Mouse (Mus musculus): ENCODE data around the gene Plcb2.

Gene Plcb2

DNA sequence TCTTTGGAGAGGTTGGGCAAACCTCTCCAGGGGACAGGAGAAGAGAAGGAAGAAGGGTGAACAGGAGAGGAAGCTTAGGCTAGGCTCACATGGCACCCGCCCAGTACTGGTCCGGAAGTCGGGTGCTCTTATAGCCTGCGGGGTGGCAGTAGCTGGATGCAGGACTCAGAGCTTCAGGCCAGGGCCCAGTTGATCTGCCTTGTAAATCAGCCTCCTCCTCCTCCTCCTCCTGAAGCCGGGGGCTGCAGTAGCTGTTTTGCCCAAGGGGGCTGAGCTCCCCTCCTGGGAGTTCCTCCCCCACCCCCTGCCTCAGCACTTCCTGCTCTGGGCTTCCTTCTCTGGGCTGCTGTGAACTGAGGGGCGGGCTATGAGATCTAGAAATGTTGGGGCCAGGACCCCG lies at the start of gene Plcb2:
Plcb2 (minus strand) TSS at position 102 of the 400 bp plus-strand sequence.
- DNase-seq, result peak; percentile 66 to 73

- DNase-seq, result no peak
These were observed 48.1 kb upstream of the Plcb2 start for GRCm38 (mm10) chr2:118776295-118776694.

DNA sequence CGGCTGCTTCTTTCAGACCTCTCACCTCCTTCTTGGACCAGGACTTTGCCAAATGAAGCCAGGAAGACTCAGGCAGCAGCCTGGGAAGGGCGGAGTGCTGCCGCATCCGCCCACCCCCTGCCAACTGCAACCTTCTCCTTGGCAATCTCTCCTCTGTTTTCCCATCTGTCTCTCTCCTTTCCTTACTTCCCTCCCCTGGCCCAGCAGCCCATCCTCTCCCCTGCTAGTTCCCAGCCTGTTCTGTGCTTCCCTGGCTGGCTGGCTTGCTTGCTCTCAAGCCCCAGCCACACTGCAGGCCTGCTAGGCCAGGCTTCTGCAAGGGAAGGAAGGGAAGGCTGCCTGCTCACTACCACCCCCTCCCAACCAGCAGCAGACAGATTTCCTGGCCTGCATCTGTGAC lies 47.6 kb upstream of the Plcb2 start:
- DNase-seq, result peak in 1 of 2 experiments; percentile 49

- DNase-seq, result no peak
These were observed 47.2 kb upstream of the Plcb2 start for GRCm38 (mm10) chr2:118775396-118775795.

- DNase-seq, result no peak
These were observed 46.3 kb upstream of the Plcb2 start for GRCm38 (mm10) chr2:118774536-118774935.

GRCm38 (mm10) chr2:118772158-118772874 lies 44.1 kb upstream of the Plcb2 start, which contains the start of gene Phgr1:
TSS of gene Phgr1 (plus strand) at chr2:118772769.
- DNase-seq, result no peak

DNA sequence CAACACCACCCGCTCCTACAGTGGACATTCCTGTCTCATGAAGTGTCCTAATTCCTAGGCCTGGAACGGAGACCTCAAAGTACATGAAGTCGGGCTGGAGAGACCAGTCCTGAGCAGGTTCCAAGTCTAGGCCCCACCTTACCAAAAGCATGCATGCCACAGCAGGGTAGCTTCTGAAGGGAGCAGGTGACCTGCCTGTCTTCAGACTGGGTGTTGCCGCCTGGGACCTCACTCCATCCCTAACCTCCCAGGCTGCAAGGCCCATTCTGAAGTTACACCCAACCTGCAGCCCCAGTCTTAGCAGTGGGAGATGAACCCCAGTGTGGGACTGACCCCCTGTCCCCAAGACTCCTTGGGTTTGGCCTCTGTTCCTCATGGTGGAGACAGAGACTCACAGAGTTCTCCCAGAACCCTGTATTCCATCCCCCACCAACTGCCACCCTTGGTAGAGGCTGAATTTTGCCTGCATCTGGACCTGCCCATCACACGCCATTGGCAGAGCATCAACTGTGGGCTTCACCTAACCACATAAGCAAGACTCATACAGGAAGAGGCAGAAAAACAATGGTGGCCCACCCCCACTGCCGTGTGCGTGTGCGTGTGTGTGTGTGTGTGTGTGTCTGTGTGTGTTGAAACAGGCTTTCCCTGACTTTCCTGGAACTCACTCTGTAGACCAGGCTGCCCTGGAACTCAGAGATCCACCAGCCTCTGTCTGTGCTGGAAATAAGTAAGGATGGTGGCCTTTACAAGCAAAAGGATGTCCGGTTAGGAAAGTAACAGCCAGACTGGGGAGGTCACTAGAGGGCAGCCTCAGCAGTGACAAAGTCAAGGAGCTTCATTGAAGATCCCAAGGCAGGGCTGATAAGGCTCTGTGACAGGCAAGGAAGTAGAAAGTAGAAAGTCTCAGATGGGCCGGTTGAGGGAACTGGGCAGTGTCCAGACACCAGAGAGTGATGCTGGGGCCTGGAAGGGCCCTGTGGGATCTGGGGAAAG lies 38.1 kb upstream of the Plcb2 start:
- peak; percentile 45 to 48 for DNase-seq

GRCm38 (mm10) chr2:118764875-118765274 lies 36.6 kb upstream of the Plcb2 start:
- DNase-seq, result no peak

DNA sequence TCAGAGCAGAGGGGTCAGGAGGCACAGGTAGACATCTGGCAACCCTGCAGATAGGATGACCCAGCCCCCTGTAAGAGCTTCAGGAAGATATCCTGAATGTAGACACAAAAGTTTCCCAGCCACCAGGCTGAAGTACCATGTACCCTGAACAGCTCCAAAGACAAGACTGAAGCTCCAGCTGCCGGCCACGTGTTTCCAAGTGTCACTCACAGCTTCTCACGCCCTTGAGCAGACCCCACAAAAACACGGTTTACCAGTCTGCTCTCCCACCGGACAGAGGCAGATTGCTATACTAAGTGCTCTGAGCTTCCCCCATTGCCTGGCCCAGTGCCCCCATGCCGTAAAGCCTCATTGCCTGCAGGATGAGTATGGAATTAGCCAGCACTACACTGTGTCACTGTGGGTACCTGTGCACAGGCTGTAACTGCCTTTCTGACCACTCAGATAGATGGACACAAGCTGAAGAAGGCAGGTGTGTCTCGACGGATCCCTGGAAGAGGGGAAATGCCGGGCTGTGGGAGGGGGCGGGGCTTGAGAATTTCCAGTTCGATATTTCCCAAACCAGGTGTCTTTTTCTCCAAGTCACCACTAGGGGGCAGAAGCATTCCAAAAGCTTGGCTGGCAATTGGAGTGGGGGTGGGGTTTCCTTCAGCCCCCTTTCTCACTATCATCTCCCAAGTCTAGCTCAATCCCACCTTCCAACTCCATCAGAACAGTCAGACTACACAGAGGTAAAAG lies 36.0 kb upstream of the Plcb2 start:
- peak in 1 of 2 experiments; percentile 59 for DNase-seq

DNA sequence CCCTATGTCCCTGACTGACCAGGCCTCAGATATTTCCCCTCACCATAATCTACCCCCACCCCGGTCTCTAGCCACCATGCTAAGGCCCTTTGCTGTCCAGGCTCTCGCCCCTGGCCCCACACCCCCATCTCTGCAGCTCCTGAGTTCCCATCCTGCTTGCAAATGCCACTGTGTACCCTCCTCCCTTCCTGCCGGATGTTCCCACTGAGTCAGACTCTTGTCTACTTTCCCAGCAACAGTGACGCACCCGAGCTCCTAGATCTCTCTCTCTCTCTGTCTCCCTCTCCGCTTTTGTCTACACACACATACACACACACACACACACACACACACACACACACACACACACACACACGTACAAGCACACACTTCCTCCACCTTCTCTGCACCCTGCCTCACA lies 35.2 kb upstream of the Plcb2 start:
- peak; percentile 71 to 80 for DNase-seq

DNA sequence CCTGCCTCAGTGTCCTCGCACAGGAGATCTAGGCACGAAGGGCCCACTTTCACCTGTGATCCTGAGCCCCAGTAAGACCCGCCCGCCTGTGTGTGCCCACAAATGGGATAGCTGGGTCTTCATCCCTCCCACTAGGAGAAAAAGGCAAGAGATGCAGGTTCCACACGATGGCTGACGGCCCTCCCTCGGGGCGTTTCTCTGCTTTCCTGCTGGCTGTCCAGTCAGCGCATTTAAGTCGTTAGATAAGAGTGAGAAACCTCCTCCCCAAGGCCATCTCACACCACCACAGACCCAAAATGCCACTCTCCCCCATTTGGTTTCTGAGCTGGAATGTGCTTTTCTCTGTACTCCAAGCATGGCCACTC lies 34.5 kb upstream of the Plcb2 start:
- DNase-seq, result no peak

GRCm38 (mm10) chr2:118761906-118762783 lies 33.9 kb upstream of the Plcb2 start, which contains the start of gene Ccdc9b:
TSS of gene Ccdc9b (minus strand) at chr2:118762661.
- peak; percentile 95 to 97 for DNase-seq

GRCm38 (mm10) chr2:118761358-118761757 lies 33.1 kb upstream of the Plcb2 start:
- DNase-seq, result peak in 1 of 2 experiments; percentile 40

DNA sequence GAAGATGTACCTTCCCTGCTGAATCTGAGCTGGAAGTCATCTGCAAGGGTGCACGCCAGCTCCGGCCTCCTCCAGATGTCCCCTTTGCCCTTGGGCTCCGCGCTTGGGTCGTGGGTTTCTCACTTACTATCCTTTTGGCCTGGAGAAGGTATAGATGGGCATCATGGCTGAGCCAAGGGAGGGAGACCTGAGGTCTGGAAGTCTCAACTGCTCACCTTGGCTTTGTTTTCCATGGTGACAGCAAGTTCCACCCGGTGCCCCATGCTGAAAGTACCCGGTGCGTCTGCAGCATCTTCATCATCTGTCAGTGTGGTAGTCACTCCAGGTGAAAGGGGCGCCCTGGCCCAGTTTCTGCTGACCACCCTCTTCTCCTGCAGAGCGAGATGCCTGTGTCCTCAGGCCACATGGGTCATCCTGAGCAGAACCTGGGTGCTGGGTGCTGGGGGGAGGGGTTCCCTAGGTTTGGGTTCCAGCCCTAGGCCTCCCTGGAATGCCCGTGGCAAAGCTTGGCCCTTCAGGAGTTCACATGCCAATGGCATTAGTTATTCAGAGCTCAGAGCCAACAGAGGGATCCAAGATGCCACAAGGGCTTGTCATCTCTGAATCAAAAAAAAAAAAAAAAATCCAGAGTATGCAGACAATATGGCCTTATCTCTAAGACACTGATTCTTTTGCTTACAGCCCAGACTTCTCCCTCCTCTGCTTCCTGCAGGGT lies 32.2 kb upstream of the Plcb2 start:
- DNase-seq, result no peak

DNA sequence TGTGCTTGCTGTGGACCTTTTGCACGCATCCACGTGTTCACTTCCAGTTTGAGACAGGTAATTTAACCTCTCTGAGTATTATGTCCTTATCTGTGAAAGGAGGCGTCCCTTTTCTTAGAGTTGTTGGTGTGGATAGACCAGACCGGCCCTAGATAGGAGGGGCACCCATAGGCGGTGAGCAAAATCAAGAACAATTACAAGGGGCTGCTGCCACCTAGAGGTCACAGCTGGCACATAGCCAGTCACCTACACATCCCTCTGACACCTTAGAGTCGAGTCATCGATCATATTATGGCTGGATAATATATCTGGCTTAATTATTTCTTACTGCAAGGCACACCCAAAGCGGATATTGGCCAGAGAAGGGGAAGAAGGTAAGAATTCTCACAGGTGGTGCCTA lies 31.6 kb upstream of the Plcb2 start:
- peak; percentile 63 to 80 for DNase-seq

- DNase-seq, result peak in 1 of 2 experiments; percentile 65
These were observed 27.9 kb upstream of the Plcb2 start for GRCm38 (mm10) chr2:118756103-118756502.

GRCm38 (mm10) chr2:118755407-118755806 lies 27.2 kb upstream of the Plcb2 start:
- no peak for DNase-seq

GRCm38 (mm10) chr2:118754143-118754542 lies 25.9 kb upstream of the Plcb2 start:
- no peak for DNase-seq

GRCm38 (mm10) chr2:118752792-118753108 lies 24.5 kb upstream of the Plcb2 start:
- no peak for DNase-seq

DNA sequence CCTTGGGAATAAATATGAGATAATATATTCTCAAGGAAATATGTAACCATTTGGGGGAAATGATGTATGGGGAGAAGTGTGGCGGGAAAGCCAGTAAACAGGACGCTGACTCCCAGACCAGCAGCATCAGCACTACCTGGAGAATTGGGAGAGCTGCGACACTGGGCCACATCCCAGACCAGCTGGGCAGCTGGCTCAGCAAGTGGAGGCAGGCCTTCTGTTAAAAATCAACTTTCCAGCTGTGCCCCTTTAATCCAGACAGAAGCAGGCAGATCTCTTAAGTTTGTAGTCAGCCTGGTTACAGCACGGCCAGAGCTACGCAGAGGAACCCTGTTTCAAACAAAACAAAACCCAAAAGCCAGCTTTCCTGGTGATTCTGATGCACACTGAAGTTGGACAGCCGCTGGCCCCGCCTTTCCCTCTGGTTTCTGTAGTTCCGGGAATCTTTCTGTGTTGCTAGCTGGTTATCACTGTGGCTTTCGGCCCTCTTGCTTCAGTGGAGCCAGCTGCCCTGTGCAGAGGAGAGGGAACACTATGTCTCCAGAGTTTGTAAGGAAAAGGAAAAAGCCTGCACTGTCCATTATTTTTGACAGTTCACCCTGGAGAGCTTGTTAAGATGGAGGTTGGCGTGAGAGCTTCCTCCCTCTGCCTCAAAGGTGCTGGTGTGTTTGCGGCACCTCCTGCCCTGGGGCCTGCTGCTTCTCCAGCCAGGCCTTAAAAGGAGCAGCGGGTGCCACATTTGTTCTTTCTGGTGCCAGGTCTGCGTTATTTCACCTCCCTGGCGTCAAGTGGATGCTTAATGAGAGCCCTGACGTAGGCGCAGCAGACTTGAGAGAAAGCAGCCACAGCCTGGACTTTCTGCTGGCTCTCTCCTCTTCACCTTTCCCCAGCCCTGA lies 23.9 kb upstream of the Plcb2 start:
- no peak for DNase-seq
